Mouse (Mus musculus) small intestine, adult 2 months (tissue): ENCODE data around the gene A730015C16Rik.

Source experiments
- CTCF ChIP-seq: fragments of 200-500 bp; IDR thresholded peaks from 2 replicates; pipeline ENCODE4 v1.5.1; 2012; ENCODE audit warnings: low read depth, mild to moderate bottlenecking, control low read depth, inconsistent platforms, low read length, moderate library complexity, mixed read lengths; ENCODE audit not compliant: insufficient replicate concordance, insufficient read length; ENCODE audit errors: extremely low read depth
- POLR2A ChIP-seq: fragments of 200-500 bp; IDR thresholded peaks from 2 replicates; pipeline ENCODE4 v1.6.1; 2012; ENCODE audit warnings: low read depth, mild to moderate bottlenecking, control low read depth, inconsistent platforms, low read length, moderate library complexity

DNA sequence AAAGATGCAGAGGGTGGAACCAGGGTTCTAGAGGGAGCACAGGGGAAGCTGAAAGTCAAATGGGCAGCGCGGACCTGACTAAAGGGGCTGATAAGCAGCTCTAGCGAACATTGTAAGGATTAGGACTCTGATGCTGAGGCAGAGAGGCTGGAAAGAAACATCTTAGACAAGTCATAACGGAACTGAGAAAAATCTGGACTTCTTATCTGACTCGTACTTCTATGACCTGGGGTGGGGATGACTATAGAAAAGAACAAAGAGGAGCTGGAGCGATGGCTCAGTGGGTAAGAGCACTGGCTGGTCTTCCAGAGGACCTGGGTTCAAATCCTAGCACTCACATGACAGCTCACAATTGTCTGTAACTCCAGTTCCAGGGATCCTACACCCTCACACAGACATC, 29.5 kb upstream of the A730015C16Rik start:
- TF ChIP-seq CTCF (no peak), POLR2A (no peak)
